Mouse (Mus musculus) CH12.LX (cell line): Measurements from ENCODE around the gene Fes. TPM values are rescaled to one million over a fixed set of nuclear protein-coding genes. Genes with fewer than 3 reads are reported as not detected.
"Not testable (repeated sequence)": the region's sequence is repeated elsewhere in the genome, so short reads cannot be mapped to it uniquely, and the experiment has no call there.

Experiments used
- DNase-seq: peaks from one replicate; pipeline ENCODE4 v3.0.0-alpha.2; 2013; ENCODE audit errors: extremely low read depth
- H3K27ac ChIP-seq: 2 replicates; pipeline ENCODE4 v1.5.1; 2012; ENCODE audit warnings: low read depth, mild to moderate bottlenecking, control low read depth, moderate library complexity; ENCODE audit not compliant: insufficient read depth
- H3K27me3 ChIP-seq: replicated peaks from 2 replicates; pipeline ENCODE3; 2012; ENCODE audit warnings: inconsistent platforms
- H3K36me3 ChIP-seq, 2 experiments: replicated peaks in 1 of 2; 2 replicates each; pipeline versions ENCODE3 to v1.6.1; 2012; ENCODE audit warnings: inconsistent platforms in 1 of 2, low read length in 1 of 2, mild to moderate bottlenecking in 1 of 2, mixed read lengths in 1 of 2, moderate library complexity in 1 of 2; ENCODE audit not compliant: control insufficient read depth in 1 of 2, insufficient read depth in 1 of 2
- H3K4me1 ChIP-seq, 2 experiments: 2 replicates each; pipeline ENCODE4 v1.6.1; 2012; ENCODE audit warnings: inconsistent platforms in 1 of 2, moderate library complexity in 1 of 2; ENCODE audit not compliant: insufficient read depth in 2 of 2, control insufficient read depth in 1 of 2
- H3K4me2 ChIP-seq: 2 replicates; pipeline ENCODE4 v1.6.1; 2012; ENCODE audit warnings: low read depth, mild to moderate bottlenecking, control low read depth; ENCODE audit not compliant: poor library complexity, insufficient read depth, severe bottlenecking
- H3K4me3 ChIP-seq, 3 experiments: fragments of 150-350 bp in 1 of 3; sonication (generic) in 1 of 3; replicated peaks in 1 of 3; 2 replicates each; pipeline versions ENCODE3 to v1.5.1; 2011 to 2012; ENCODE audit warnings: low read depth in 2 of 3, low read length in 2 of 3, mild to moderate bottlenecking in 2 of 3, moderate library complexity in 2 of 3, control low read depth in 1 of 3, improper control_type of control experiment in 1 of 3, inconsistent platforms in 1 of 3, mixed read lengths in 1 of 3; ENCODE audit not compliant: poor library complexity in 1 of 3
- H3K79me2 ChIP-seq: replicated peaks from 2 replicates; pipeline ENCODE4 v1.6.1; 2012; ENCODE audit warnings: mild to moderate bottlenecking, moderate library complexity; ENCODE audit not compliant: control insufficient read depth, poor library complexity, insufficient read depth, severe bottlenecking; ENCODE audit errors: extremely low read depth
- H3K9ac ChIP-seq: 2 replicates; pipeline ENCODE4 v1.6.1; 2012; ENCODE audit warnings: low read depth, mild to moderate bottlenecking, control low read depth, moderate library complexity; ENCODE audit not compliant: insufficient read depth
- H3K9me3 ChIP-seq: replicated peaks from 2 replicates; pipeline ENCODE3; 2012; ENCODE audit warnings: low read length, inconsistent platforms, mixed read lengths
- CHD1 ChIP-seq: IDR thresholded peaks from 2 replicates; pipeline ENCODE4 v1.6.1; 2012; ENCODE audit warnings: low read depth, low read length, improper control_type of control experiment, inconsistent platforms
- CHD2 ChIP-seq: IDR thresholded peaks from 2 replicates; pipeline ENCODE4 v1.6.1; 2011; ENCODE audit warnings: low read length, improper control_type of control experiment
- CTCF ChIP-seq, 2 experiments: IDR thresholded peaks in 1 of 2; conservative IDR thresholded peaks in 1 of 2; 2 replicates each; pipeline ENCODE4 v1.5.1; 2011 to 2012; ENCODE audit warnings: low read depth in 2 of 2, low read length in 2 of 2, improper control_type of control experiment in 1 of 2, inconsistent platforms in 1 of 2, mild to moderate bottlenecking in 1 of 2, moderate library complexity in 1 of 2
- GABPA ChIP-seq: IDR thresholded peaks from 2 replicates; pipeline ENCODE4 v1.6.1; 2012; ENCODE audit warnings: low read depth, low read length, improper control_type of control experiment, inconsistent platforms; ENCODE audit not compliant: insufficient replicate concordance
- HCFC1 ChIP-seq: IDR thresholded peaks from 2 replicates; pipeline ENCODE4 v1.6.1; 2012; ENCODE audit warnings: low read depth, mild to moderate bottlenecking, inconsistent platforms, low read length, improper control_type of control experiment
- IRF4 ChIP-seq: IDR thresholded peaks from 2 replicates; pipeline ENCODE4 v1.6.1; 2014; ENCODE audit warnings: low read depth, mild to moderate bottlenecking, inconsistent platforms, low read length, improper control_type of control experiment
- JUN ChIP-seq: IDR thresholded peaks from 2 replicates; pipeline ENCODE4 v1.6.1; 2011; ENCODE audit warnings: low read depth, mild to moderate bottlenecking, low read length, improper control_type of control experiment, moderate library complexity; ENCODE audit not compliant: insufficient read depth
- JUND ChIP-seq: conservative IDR thresholded peaks from 2 replicates; pipeline ENCODE4 v1.6.1; 2011; ENCODE audit warnings: low read depth, low read length, improper control_type of control experiment
- MAFK ChIP-seq: IDR thresholded peaks from 2 replicates; pipeline ENCODE4 v1.6.1; 2011; ENCODE audit warnings: low read length, improper control_type of control experiment; ENCODE audit not compliant: insufficient replicate concordance
- MAZ ChIP-seq: IDR thresholded peaks from 2 replicates; pipeline ENCODE4 v1.6.1; 2012; ENCODE audit warnings: low read depth, mild to moderate bottlenecking, inconsistent platforms, low read length, improper control_type of control experiment, moderate library complexity
- NRF1 ChIP-seq: IDR thresholded peaks from 2 replicates; pipeline ENCODE4 v1.6.1; 2014; ENCODE audit warnings: low read depth, mild to moderate bottlenecking, inconsistent platforms, low read length, improper control_type of control experiment, moderate library complexity
- RAD21 ChIP-seq: IDR thresholded peaks from 2 replicates; pipeline ENCODE4 v1.6.1; 2011; ENCODE audit warnings: low read depth, mild to moderate bottlenecking, low read length, improper control_type of control experiment, moderate library complexity
- SIN3A ChIP-seq: IDR thresholded peaks from 2 replicates; pipeline ENCODE4 v1.6.1; 2012; ENCODE audit warnings: low read length, improper control_type of control experiment, inconsistent platforms
- SMC3 ChIP-seq: IDR thresholded peaks from 2 replicates; pipeline ENCODE4 v1.6.1; 2011; ENCODE audit warnings: low read depth, low read length, improper control_type of control experiment
- TCF12 ChIP-seq: IDR thresholded peaks from 2 replicates; pipeline ENCODE4 v1.6.1; 2014; ENCODE audit warnings: low read depth, mild to moderate bottlenecking, inconsistent platforms, low read length, improper control_type of control experiment
- dilution Hi-C: fragments of 300-500 bp; cut with MboI; formaldehyde crosslinking; loops from 2 replicates; pipeline ENCODE4 v1.14.3; 2020; ENCODE audit warnings: low sequenced_read_pairs; ENCODE audit not compliant: extremely low pct_unique_long_range_greater_than_20kb, extremely low pct_ligation_motif_present
- in situ Hi-C: fragments of 300-500 bp; cut with MboI; formaldehyde crosslinking; loops from 3 replicates; pipeline ENCODE4 v1.14.3; 2019; ENCODE audit warnings: low sequenced_read_pairs, low pct_ligation_motif_present, low pct_unique_long_range_greater_than_20kb, mixed read lengths
- polyA plus RNA-seq: library from polyadenylated mRNA; unstranded; fragments of >175 nt; gene quantifications from 2 replicates; pipeline ENCODE4 v1.2.1, GENCODE M21; 2012; ENCODE audit warnings: low read depth; ENCODE audit not compliant: insufficient read length
- total RNA-seq, 2 experiments: library from RNA; depleted of rRNA; stranded (reverse); fragments of 300-350 nt in 1 of 2; fragments of >200 nt in 1 of 2; gene quantifications; 2 replicates each; pipeline ENCODE4 v1.2.3; 2012 to 2014

Fes gene
- total and polyA plus RNA-seq, 3 experiments: 4.3 to 11.7 (median 9.8) TPM

- not testable (repeated sequence) for H3K9me3 ChIP-seq, H3K9ac ChIP-seq, H3K4me2 ChIP-seq, H3K27me3 ChIP-seq, H3K27ac ChIP-seq, DNase-seq, H3K4me3 ChIP-seq
- Histone ChIP-seq H3K4me1 (peaks cover 12 to 33% of the 10 kb centered on the region in 2 experiments), H3K36me3 (peaks cover 49 to 68% of the 10 kb centered on the region in 2 experiments), H3K79me2 (peaks cover 21% of the 10 kb centered on the region)
- in situ Hi-C loops (loop anchor here (25.0 kb wide), 1 partner anchor 441 kb away; the partner anchor contains the start of gene Iqgap1), dilution Hi-C loops (loop anchor here (25.0 kb wide), 1 partner anchor 166 kb away; no protein-coding TSS in a partner anchor)
- TF ChIP-seq CTCF (conservative IDR thresholded peaks at IDR 0.05 in 1 of 2, IDR thresholded peaks at IDR 0.05 in 1 of 2; ENCODE audit: low read depth in 2 of 2, low read length in 2 of 2) (peak in 1 of 2 experiments; percentile 53; a peak in 2 of 4 replicates), SMC3 (peak; percentile 26), RAD21 (peak; percentile 21)
- TF ChIP-seq, all 38 proteins: peak for 3; not testable (repeated sequence) for 35
Observed at GRCm38 (mm10) chr7:80396427-80396826, 8.7 kb upstream of the Fes start.

DNA sequence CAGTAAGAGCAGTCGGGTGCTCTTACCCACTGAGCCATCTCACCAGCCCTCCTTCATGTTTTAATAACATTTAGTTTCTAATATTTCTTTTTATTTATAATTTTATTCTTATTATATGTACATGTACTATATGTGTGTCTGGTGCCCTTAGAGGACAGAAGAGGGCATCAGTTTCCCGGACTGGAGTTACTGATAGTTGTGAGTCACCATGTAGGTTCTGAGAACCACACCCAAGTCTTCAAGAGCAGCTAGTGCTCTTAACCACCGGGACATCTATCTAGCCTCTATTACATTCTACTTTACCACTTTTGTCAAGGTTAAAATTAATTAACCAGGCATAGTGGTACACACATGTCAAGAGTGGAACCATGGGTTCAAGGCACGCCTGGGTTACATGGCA, 6.9 kb upstream of the Fes start:
- H3K9ac ChIP-seq: no peak overlapping the region
- peaks cover 65 to 85% of the 10 kb centered on the region in 2 experiments for H3K36me3 ChIP-seq
- dilution Hi-C loops: loop anchor here (25.0 kb wide), 1 partner anchor 168 kb away; no protein-coding TSS in a partner anchor

DNA sequence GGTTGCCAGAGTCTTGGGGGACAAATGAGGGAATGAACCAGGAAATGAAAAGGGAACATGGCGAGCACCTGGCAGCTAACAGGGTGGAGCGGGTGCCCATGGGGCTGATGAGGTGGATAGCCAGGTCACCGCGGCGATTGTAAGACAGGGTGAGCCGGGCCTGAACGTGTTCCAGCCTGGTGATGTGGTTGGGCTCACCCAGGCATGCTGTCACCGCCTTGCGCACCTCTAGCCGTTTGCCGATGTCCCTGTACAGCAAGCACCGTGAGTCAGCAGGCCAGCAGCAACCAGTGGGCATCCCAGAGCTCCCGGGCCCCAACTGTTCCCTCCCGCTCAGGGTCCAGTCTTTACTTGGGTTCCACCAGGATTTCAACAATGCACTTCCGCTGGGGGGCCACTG, 4.4 kb upstream of the Fes start:
- peaks cover 59 to 74% of the 10 kb centered on the region in 2 experiments for H3K36me3 ChIP-seq
- no peaks in the 10 kb centered on the region for H3K27me3 ChIP-seq
- no peak for TF ChIP-seq IRF4
- no peak for TF ChIP-seq NRF1
- no peak for TF ChIP-seq MAFK
- no peak for TF ChIP-seq GABPA
- TF ChIP-seq CHD2: no peak
- no peak for TF ChIP-seq MAZ
- no peak for TF ChIP-seq JUND
- TF ChIP-seq CTCF (conservative IDR thresholded peaks at IDR 0.05 in 1 of 2, IDR thresholded peaks at IDR 0.05 in 1 of 2; ENCODE audit: low read depth in 2 of 2, low read length in 2 of 2): no peak
- no peak overlapping the region for H3K4me2 ChIP-seq
- DNase-seq: no peak
- no peak overlapping the region for H3K4me3 ChIP-seq
- no peaks in the 10 kb centered on the region for H3K79me2 ChIP-seq
- no peaks in the 10 kb centered on the region for H3K9me3 ChIP-seq
- in situ Hi-C loops (loop anchor here (25.0 kb wide), 1 partner anchor 445 kb away; the partner anchor contains the start of gene Iqgap1), dilution Hi-C loops (loop anchor here (25.0 kb wide), 1 partner anchor 170 kb away; no protein-coding TSS in a partner anchor)
- H3K9ac ChIP-seq: no peak overlapping the region
- peaks cover 3 to 20% of the 10 kb centered on the region in 2 experiments; a peak in 2 of 4 replicates for H3K4me1 ChIP-seq
- no peak overlapping the region for H3K27ac ChIP-seq

More for the DNA sequence above, 6.9 kb upstream of the Fes start:
- Histone ChIP-seq H3K27ac (no peak overlapping the region), H3K27me3 (no peaks in the 10 kb centered on the region), H3K4me1 (peaks cover 0 to 14% of the 10 kb centered on the region in 2 experiments; a peak in 2 of 4 replicates), H3K4me2 (no peak overlapping the region), H3K79me2 (peaks cover 3% of the 10 kb centered on the region), H3K4me3 (no peak overlapping the region), H3K9me3 (no peaks in the 10 kb centered on the region)
- in situ Hi-C loops: loop anchor here (25.0 kb wide), 1 partner anchor 443 kb away; the partner anchor contains the start of gene Iqgap1
- no peak for DNase-seq
- TF ChIP-seq CHD1 (no peak), SIN3A (no peak), JUN (no peak), TCF12 (no peak), HCFC1 (no peak)
